ENCODE assay signal across 18 mouse cellular contexts in the genomic region with DNA sequence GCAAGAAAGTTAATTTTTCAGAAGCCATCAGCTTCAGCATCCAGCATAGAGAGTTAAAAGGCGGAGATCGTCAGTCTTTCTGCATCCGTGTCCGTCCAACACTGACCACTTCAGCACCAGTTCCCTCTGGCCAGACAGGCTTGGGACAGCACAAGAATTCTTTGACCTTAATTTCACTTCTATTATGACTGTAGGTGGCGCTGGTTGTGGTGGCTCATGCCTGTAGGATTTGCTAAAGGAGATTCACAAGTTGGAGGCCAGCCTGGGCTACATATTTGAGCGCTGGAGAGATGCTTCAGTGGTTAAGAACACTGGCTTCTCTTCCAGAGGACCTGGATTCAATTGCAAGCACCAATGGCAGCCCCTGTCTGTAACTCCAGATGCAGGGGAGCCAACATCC.
DNase-seq lines count a peak whose midpoint lies in the region; ATAC-seq and TF ChIP-seq lines count a peak whose summit lies in the region.
"Had no signal": no experiment of that assay in that cellular context is flagged by ENCODE, and none has a peak within 500 bp of the region (broad histone marks: within the 10 kb centered on the region; RNA-seq: fewer than 3 reads in every experiment).

No protein-coding gene starts in this region.

- H3K4me1 ChIP-seq in forebrain, postnatal 0 days (ENCODE audit: insufficient read depth) = no peaks in the 10 kb centered on the region
- peaks cover 10% of the 10 kb centered on the region; the same call in 1 of the 2 replicates for H3K4me1 ChIP-seq in forebrain, embryonic 12.5 days
- no peaks in the 10 kb centered on the region for H3K4me1 ChIP-seq in midbrain, embryonic 11.5 days (ENCODE audit: control insufficient read depth, insufficient read depth, low read length)
- H3K4me1 ChIP-seq in midbrain, embryonic 16.5 days (ENCODE audit: control insufficient read depth, insufficient read depth, low read length) = no peaks in the 10 kb centered on the region; the same call in 1 of the 2 replicates
- H3K4me1 ChIP-seq in small intestine, adult 2 months (ENCODE audit: control insufficient read depth, insufficient read depth, insufficient read length, low read length) = no peaks in the 10 kb centered on the region
- H3K4me1 ChIP-seq in thymus, adult 2 months (replicated peaks; ENCODE audit: control insufficient read depth, insufficient read depth, low read length) = no peaks in the 10 kb centered on the region

- no peak for TF ChIP-seq POLR2A in small intestine, adult 2 months (IDR thresholded peaks at IDR 0.05; ENCODE audit: low read depth, low read length)
- no peak for TF ChIP-seq POLR2A in thymus, adult 2 months (IDR thresholded peaks at IDR 0.05; ENCODE audit: control insufficient read depth, extremely low read depth, insufficient read depth, low read length, poor library complexity)

- H3K27me3 ChIP-seq in forebrain, postnatal 0 days (ENCODE audit: insufficient read depth, low read length) = no peaks in the 10 kb centered on the region
- H3K27me3 ChIP-seq in forebrain, embryonic 12.5 days = no peaks in the 10 kb centered on the region
- no peaks in the 10 kb centered on the region for H3K27me3 ChIP-seq in midbrain, embryonic 11.5 days (ENCODE audit: control insufficient read depth, insufficient read depth, low read length)
- H3K27me3 ChIP-seq in midbrain, embryonic 16.5 days (ENCODE audit: control insufficient read depth, insufficient read depth, low read depth, low read length) = no peaks in the 10 kb centered on the region
- no peaks in the 10 kb centered on the region for H3K27me3 ChIP-seq in small intestine, adult 2 months (ENCODE audit: control insufficient read depth, insufficient read depth, low read length)
- H3K27me3 ChIP-seq in thymus, adult 2 months (ENCODE audit: control insufficient read depth, insufficient read depth, low read length) = no peaks in the 10 kb centered on the region
- H3K27me3 ChIP-seq: forebrain, embryonic 15.5 days had no signal

- DNase-seq in forebrain, postnatal 0 days = no peak
- DNase-seq in kidney, postnatal 14 days = peak; percentile 4
- no peak for DNase-seq in kidney, postnatal 25 days
- peak; percentile 19 for DNase-seq in midbrain, embryonic 11.5 days (ENCODE audit: low spot score, missing footprints)
- DNase-seq in thymus, adult 2 months = no peak
- DNase-seq: cerebellum, postnatal 14 days; lung, adult 18-20 months; midbrain, embryonic 14.5 days; right cerebral cortex, adult 18-20 months; spleen, adult 18-20 months had no signal

- no peaks in the 10 kb centered on the region for H3K9me3 ChIP-seq in forebrain, postnatal 0 days (ENCODE audit: low read length)
- no peaks in the 10 kb centered on the region for H3K9me3 ChIP-seq in forebrain, embryonic 12.5 days
- H3K9me3 ChIP-seq in midbrain, embryonic 11.5 days (ENCODE audit: control insufficient read depth, low read length) = no peaks in the 10 kb centered on the region
- no peaks in the 10 kb centered on the region for H3K9me3 ChIP-seq in midbrain, embryonic 16.5 days (replicated peaks; ENCODE audit: control insufficient read depth, low read length, poor library complexity, severe bottlenecking)
- H3K9me3 ChIP-seq: forebrain, embryonic 15.5 days; hindbrain, embryonic 10.5 days; limb, embryonic 13.5 days had no signal

- no peak overlapping the region for H3K4me3 ChIP-seq in forebrain, postnatal 0 days (ENCODE audit: low read depth, low read length)
- H3K4me3 ChIP-seq in forebrain, embryonic 12.5 days (replicated peaks) = no peak overlapping the region
- no peak overlapping the region for H3K4me3 ChIP-seq in midbrain, embryonic 11.5 days (ENCODE audit: low read depth, low read length)
- H3K4me3 ChIP-seq in midbrain, embryonic 16.5 days (ENCODE audit: low read depth, low read length) = no peak overlapping the region
- H3K4me3 ChIP-seq in small intestine, adult 2 months (ENCODE audit: low read depth, low read length) = no peak overlapping the region
- H3K4me3 ChIP-seq in thymus, adult 2 months (ENCODE audit: control insufficient read depth, insufficient read depth, low read length) = no peak overlapping the region
- H3K4me3 ChIP-seq: erythroblast, embryonic 14.5 days; forebrain, embryonic 15.5 days; hindbrain, embryonic 10.5 days; limb, embryonic 13.5 days had no signal

- WGBS in forebrain, postnatal 0 days = 60% methylated on average over 6 of the region's 6 CpGs
- 65% methylated on average over 6 of the region's 6 CpGs for WGBS in forebrain, embryonic 12.5 days
- 55% methylated on average over 6 of the region's 6 CpGs for WGBS in midbrain, embryonic 11.5 days
- WGBS in midbrain, embryonic 16.5 days = 61% methylated on average over 6 of the region's 6 CpGs
- 63% methylated on average over 6 of the region's 6 CpGs for WGBS in small intestine, adult 2 months
- 81% methylated on average over 6 of the region's 6 CpGs for WGBS in thymus, adult 2 months

- no peak overlapping the region for H3K4me2 ChIP-seq in forebrain, postnatal 0 days (ENCODE audit: low read depth)
- H3K4me2 ChIP-seq in forebrain, embryonic 12.5 days = no peak overlapping the region
- no peak overlapping the region for H3K4me2 ChIP-seq in midbrain, embryonic 11.5 days
- no peak overlapping the region for H3K4me2 ChIP-seq in midbrain, embryonic 16.5 days (ENCODE audit: low read length)
- H3K4me2 ChIP-seq: forebrain, embryonic 15.5 days; limb, embryonic 13.5 days had no signal

- H3K36me3 ChIP-seq in forebrain, postnatal 0 days (ENCODE audit: insufficient read depth) = no peaks in the 10 kb centered on the region
- no peaks in the 10 kb centered on the region for H3K36me3 ChIP-seq in forebrain, embryonic 12.5 days (replicated peaks)
- no peaks in the 10 kb centered on the region for H3K36me3 ChIP-seq in midbrain, embryonic 11.5 days (ENCODE audit: control insufficient read depth, insufficient read depth, low read length)
- H3K36me3 ChIP-seq in midbrain, embryonic 16.5 days (ENCODE audit: control insufficient read depth, insufficient read depth, low read length) = no peaks in the 10 kb centered on the region
- H3K36me3 ChIP-seq in small intestine, adult 2 months (ENCODE audit: control insufficient read depth, insufficient read depth, low read length) = no peaks in the 10 kb centered on the region
- no peaks in the 10 kb centered on the region for H3K36me3 ChIP-seq in thymus, adult 2 months (ENCODE audit: control insufficient read depth, insufficient read depth, low read length)
- H3K36me3 ChIP-seq: forebrain, embryonic 15.5 days; hindbrain, embryonic 10.5 days; limb, embryonic 13.5 days had no signal

- no peak overlapping the region for H3K9ac ChIP-seq in forebrain, postnatal 0 days
- no peak overlapping the region for H3K9ac ChIP-seq in forebrain, embryonic 12.5 days
- no peak overlapping the region for H3K9ac ChIP-seq in midbrain, embryonic 11.5 days (ENCODE audit: low read length)
- no peak overlapping the region for H3K9ac ChIP-seq in midbrain, embryonic 16.5 days (ENCODE audit: low read depth, low read length)
- H3K9ac ChIP-seq: forebrain, embryonic 15.5 days; limb, embryonic 13.5 days had no signal

- no peak for ATAC-seq in forebrain, postnatal 0 days
- ATAC-seq in forebrain, embryonic 12.5 days (ENCODE audit: low FRiP score) = no peak
- ATAC-seq in midbrain, embryonic 11.5 days (ENCODE audit: low FRiP score) = no peak
- no peak for ATAC-seq in midbrain, embryonic 16.5 days
- ATAC-seq: forebrain, embryonic 15.5 days; inflammation-experienced regulatory T-cells, adult 6 months had no signal

- H3K27ac ChIP-seq in forebrain, postnatal 0 days (ENCODE audit: low read depth, low read length) = no peak overlapping the region
- no peak overlapping the region for H3K27ac ChIP-seq in forebrain, embryonic 12.5 days
- no peak overlapping the region for H3K27ac ChIP-seq in midbrain, embryonic 11.5 days (ENCODE audit: low read depth, low read length)
- no peak overlapping the region for H3K27ac ChIP-seq in midbrain, embryonic 16.5 days (ENCODE audit: low read length)
- no peak overlapping the region for H3K27ac ChIP-seq in small intestine, adult 2 months (ENCODE audit: insufficient read depth, low read depth, low read length)
- no peak overlapping the region for H3K27ac ChIP-seq in thymus, adult 2 months (ENCODE audit: control insufficient read depth, insufficient read depth, low read length)
- H3K27ac ChIP-seq: forebrain, embryonic 15.5 days; hindbrain, embryonic 10.5 days; limb, embryonic 13.5 days had no signal

- TF ChIP-seq CTCF in forebrain, postnatal 0 days (IDR thresholded peaks at IDR 0.05; ENCODE audit: low read depth) = peak; percentile 33
- TF ChIP-seq CTCF in small intestine, adult 2 months (IDR thresholded peaks at IDR 0.05; ENCODE audit: extremely low read depth, insufficient read length, insufficient replicate concordance, low read depth, low read length) = peak; percentile 7; the same call in 1 of the 2 replicates
- no peak for TF ChIP-seq CTCF in thymus, adult 2 months (IDR thresholded peaks at IDR 0.05; ENCODE audit: borderline replicate concordance, control insufficient read depth, extremely low read depth, insufficient read depth, low read length, poor library complexity)

Comparison
In these comparisons a context has a peak if more than half of its experiments do, and no peak if none do; other contexts are left out.
1. DNase-seq: peak in kidney, postnatal 14 days (single experiment) and midbrain, embryonic 11.5 days (single experiment); none in forebrain, postnatal 0 days (single experiment), kidney, postnatal 25 days (0 of 2) and thymus, adult 2 months (single experiment).